Mouse (Mus musculus) gastrocnemius, postnatal 4 days (tissue): ENCODE results near the gene Nfkbil1. TPM values are rescaled to one million over a fixed set of nuclear protein-coding genes. Genes with fewer than 3 reads are reported as not detected.
A peak's percentile ranks its signal among the peaks of the same experiment; 100 is the strongest.

Experiments used
- DNase-seq, 2 experiments: peaks; one replicate each; pipeline ENCODE4 v3.0.0; 2021 to 2022; ENCODE audit warnings: low spot score in 2 of 2, mixed read lengths in 2 of 2
- total RNA-seq, 2 experiments: library from RNA; stranded (reverse); gene quantifications; 2 replicates each; pipeline ENCODE4 v1.2.3; 2021

The Nfkbil1 gene
- total RNA-seq, 2 experiments from 2014 or later, result 13.9 to 15.8 TPM

- DNase-seq, result no peak
Observed at GRCm38 (mm10) chr17:35204494-35205379, 30.9 kb downstream of the Nfkbil1 start, which contains the start of gene Lta. TSS of gene Lta (minus strand) at chr17:35205351.

- no peak for DNase-seq
Observed at GRCm38 (mm10) chr17:35202442-35202841, 33.1 kb downstream of the Nfkbil1 start.

GRCm38 (mm10) chr17:35201787-35202186 lies 33.8 kb downstream of the Nfkbil1 start, which contains the start of gene Tnf:
TSS of gene Tnf (minus strand) at chr17:35202007.
- DNase-seq, result peak in 1 of 2 experiments; percentile 52

- no peak for DNase-seq
Observed at GRCm38 (mm10) chr17:35201128-35201527, 34.5 kb downstream of the Nfkbil1 start.

- no peak for DNase-seq
Observed at GRCm38 (mm10) chr17:35200398-35200797, 35.2 kb downstream of the Nfkbil1 start.

- DNase-seq, result no peak
Observed at GRCm38 (mm10) chr17:35198946-35199345, 36.6 kb downstream of the Nfkbil1 start.

GRCm38 (mm10) chr17:35198029-35198428 lies 37.6 kb downstream of the Nfkbil1 start:
- no peak for DNase-seq

GRCm38 (mm10) chr17:35197126-35197525 lies 38.5 kb downstream of the Nfkbil1 start:
- no peak for DNase-seq

- no peak for DNase-seq
Observed at GRCm38 (mm10) chr17:35196321-35196641, 39.3 kb downstream of the Nfkbil1 start.

- peak; percentile 78 to 87 for DNase-seq
Observed at GRCm38 (mm10) chr17:35195631-35196320, 39.8 kb downstream of the Nfkbil1 start.

- no peak for DNase-seq
Observed at GRCm38 (mm10) chr17:35194844-35195630, 40.6 kb downstream of the Nfkbil1 start.

- DNase-seq, result no peak
Observed at GRCm38 (mm10) chr17:35193881-35194843, 41.4 kb downstream of the Nfkbil1 start, which contains the start of gene Ltb. TSS of gene Ltb (plus strand) at chr17:35194439.

GRCm38 (mm10) chr17:35192924-35193323 lies 42.7 kb downstream of the Nfkbil1 start:
- DNase-seq, result no peak

- DNase-seq, result no peak
Observed at GRCm38 (mm10) chr17:35191723-35192122, 43.9 kb downstream of the Nfkbil1 start.

GRCm38 (mm10) chr17:35190096-35190495 lies 45.5 kb downstream of the Nfkbil1 start:
- no peak for DNase-seq

- no peak for DNase-seq
Observed at GRCm38 (mm10) chr17:35189186-35189585, 46.4 kb downstream of the Nfkbil1 start.

- DNase-seq, result no peak
Observed at GRCm38 (mm10) chr17:35187959-35188610, 47.5 kb downstream of the Nfkbil1 start, which contains the start of gene Lst1. TSS of gene Lst1 (minus strand) at chr17:35188439.

- no peak for DNase-seq
Observed at GRCm38 (mm10) chr17:35187345-35187744, 48.2 kb downstream of the Nfkbil1 start.

GRCm38 (mm10) chr17:35186681-35187080 lies 48.9 kb downstream of the Nfkbil1 start:
- DNase-seq, result no peak
